Mouse (Mus musculus): ENCODE results near the gene Cckbr. TPM values are rescaled to one million over a fixed set of nuclear protein-coding genes. Genes with fewer than 3 reads are reported as not detected.
A peak's percentile ranks its signal among the peaks of the same experiment; 100 is the strongest.

Gene Cckbr
- polyA plus RNA-seq, 1 experiment from 2014 or later = 3.6 TPM

GRCm38 (mm10) chr7:105487104-105487876 lies 61.8 kb downstream of the Cckbr start:
- Histone ChIP-seq H3K4me2 (replicated peaks; ENCODE audit: low read depth) (no peak overlapping the region), H3K4me1 (replicated peaks; ENCODE audit: control insufficient read depth, insufficient read depth) (no peaks in the 10 kb centered on the region), H3K36me3 (ENCODE audit: control insufficient read depth, insufficient read depth, low read length) (no peaks in the 10 kb centered on the region), H3K4me3 (ENCODE audit: low read depth, low read length) (no peak overlapping the region), H3K27ac (replicated peaks) (no peak overlapping the region), H3K9me3 (ENCODE audit: control insufficient read depth, low read length) (no peaks in the 10 kb centered on the region), H3K27me3 (ENCODE audit: control insufficient read depth, insufficient read depth, low read length) (no peaks in the 10 kb centered on the region), H3K9ac (ENCODE audit: low read length) (no peak overlapping the region)
- 68% methylated on average over 6 of the region's 6 CpGs for WGBS
- no peak for TF ChIP-seq EP300 (optimal IDR thresholded peaks at IDR 0.05)
- no peak for TF ChIP-seq CTCF (IDR thresholded peaks at IDR 0.05; ENCODE audit: low read depth)
- no peak for DNase-seq (ENCODE audit: low spot score)
- no peak for ATAC-seq (ENCODE audit: low FRiP score, low TSS enrichment)

GRCm38 (mm10) chr7:105497881-105498280 lies 72.3 kb downstream of the Cckbr start:
- Histone ChIP-seq H3K4me3 (ENCODE audit: low read depth, low read length) (no peak overlapping the region), H3K9me3 (ENCODE audit: control insufficient read depth, low read length) (no peaks in the 10 kb centered on the region), H3K27me3 (ENCODE audit: control insufficient read depth, insufficient read depth, low read length) (no peaks in the 10 kb centered on the region), H3K4me1 (replicated peaks; ENCODE audit: control insufficient read depth, insufficient read depth) (no peaks in the 10 kb centered on the region), H3K27ac (replicated peaks) (no peak overlapping the region), H3K9ac (ENCODE audit: low read length) (no peak overlapping the region), H3K36me3 (ENCODE audit: control insufficient read depth, insufficient read depth, low read length) (no peaks in the 10 kb centered on the region), H3K4me2 (replicated peaks; ENCODE audit: low read depth) (no peak overlapping the region)
- WGBS = 77% methylated on average over 3 of the region's 3 CpGs
- ATAC-seq (ENCODE audit: low FRiP score, low TSS enrichment) (no peak), DNase-seq (ENCODE audit: low spot score) (no peak)
- TF ChIP-seq CTCF (IDR thresholded peaks at IDR 0.05; ENCODE audit: low read depth) (no peak), EP300 (optimal IDR thresholded peaks at IDR 0.05) (no peak)

GRCm38 (mm10) chr7:105498854-105499492 lies 73.4 kb downstream of the Cckbr start:
- TF ChIP-seq EP300 (optimal IDR thresholded peaks at IDR 0.05) (no peak), CTCF (IDR thresholded peaks at IDR 0.05; ENCODE audit: low read depth) (no peak)

GRCm38 (mm10) chr7:105499676-105500075 lies 74.1 kb downstream of the Cckbr start:
- ATAC-seq (ENCODE audit: low FRiP score, low TSS enrichment) = no peak
- H3K4me2 ChIP-seq (replicated peaks; ENCODE audit: low read depth) = no peak overlapping the region
- H3K36me3 ChIP-seq (ENCODE audit: control insufficient read depth, insufficient read depth, low read length) = no peaks in the 10 kb centered on the region
- no peak overlapping the region for H3K27ac ChIP-seq (replicated peaks)
- no peak overlapping the region for H3K4me3 ChIP-seq (ENCODE audit: low read depth, low read length)
- H3K27me3 ChIP-seq (ENCODE audit: control insufficient read depth, insufficient read depth, low read length) = no peaks in the 10 kb centered on the region
- H3K9me3 ChIP-seq (ENCODE audit: control insufficient read depth, low read length) = no peaks in the 10 kb centered on the region
- 82% methylated on average over 1 of the region's 1 CpGs for WGBS
- no peak overlapping the region for H3K9ac ChIP-seq (ENCODE audit: low read length)
- TF ChIP-seq EP300 (optimal IDR thresholded peaks at IDR 0.05) = no peak
- no peak for TF ChIP-seq CTCF (IDR thresholded peaks at IDR 0.05; ENCODE audit: low read depth)
- no peaks in the 10 kb centered on the region for H3K4me1 ChIP-seq (replicated peaks; ENCODE audit: control insufficient read depth, insufficient read depth)
- DNase-seq (ENCODE audit: low spot score) = no peak

More at GRCm38 (mm10) chr7:105498854-105499492, 73.4 kb downstream of the Cckbr start:
- no peak overlapping the region for H3K9ac ChIP-seq (ENCODE audit: low read length)
- no peaks in the 10 kb centered on the region for H3K27me3 ChIP-seq (ENCODE audit: control insufficient read depth, insufficient read depth, low read length)
- H3K4me3 ChIP-seq (ENCODE audit: low read depth, low read length) = no peak overlapping the region
- ATAC-seq (ENCODE audit: low FRiP score, low TSS enrichment) = 0 out of 2 replicates have a peak, but pooled peaks have one; percentile 47
- H3K4me1 ChIP-seq (replicated peaks; ENCODE audit: control insufficient read depth, insufficient read depth) = no peaks in the 10 kb centered on the region
- H3K4me2 ChIP-seq (replicated peaks; ENCODE audit: low read depth) = no peak overlapping the region
- 44% methylated on average over 10 of the region's 10 CpGs for WGBS
- no peak for DNase-seq (ENCODE audit: low spot score)
- H3K36me3 ChIP-seq (ENCODE audit: control insufficient read depth, insufficient read depth, low read length) = no peaks in the 10 kb centered on the region
- 0 out of 2 replicates have a peak overlapping the region, but pooled peaks have one; percentile 4 for H3K27ac ChIP-seq (replicated peaks)
- no peaks in the 10 kb centered on the region for H3K9me3 ChIP-seq (ENCODE audit: control insufficient read depth, low read length)

GRCm38 (mm10) chr7:105501984-105502383 lies 76.5 kb downstream of the Cckbr start:
- H3K4me2 ChIP-seq (replicated peaks; ENCODE audit: low read depth) = no peak overlapping the region
- peak; percentile 42; the same call in 1 of the 2 replicates for ATAC-seq (ENCODE audit: low FRiP score, low TSS enrichment)
- no peaks in the 10 kb centered on the region for H3K27me3 ChIP-seq (ENCODE audit: control insufficient read depth, insufficient read depth, low read length)
- H3K9ac ChIP-seq (ENCODE audit: low read length) = no peak overlapping the region
- TF ChIP-seq CTCF (IDR thresholded peaks at IDR 0.05; ENCODE audit: low read depth) = no peak
- no peak for TF ChIP-seq EP300 (optimal IDR thresholded peaks at IDR 0.05)
- H3K27ac ChIP-seq (replicated peaks) = no peak overlapping the region
- no peaks in the 10 kb centered on the region for H3K4me1 ChIP-seq (replicated peaks; ENCODE audit: control insufficient read depth, insufficient read depth)
- H3K4me3 ChIP-seq (ENCODE audit: low read depth, low read length) = no peak overlapping the region
- no peak for DNase-seq (ENCODE audit: low spot score)
- H3K9me3 ChIP-seq (ENCODE audit: control insufficient read depth, low read length) = no peaks in the 10 kb centered on the region
- 32% methylated on average over 4 of the region's 4 CpGs for WGBS
- H3K36me3 ChIP-seq (ENCODE audit: control insufficient read depth, insufficient read depth, low read length) = no peaks in the 10 kb centered on the region

- Histone ChIP-seq H3K9ac (ENCODE audit: low read length) (no peak overlapping the region), H3K36me3 (ENCODE audit: control insufficient read depth, insufficient read depth, low read length) (no peaks in the 10 kb centered on the region), H3K27ac (replicated peaks) (no peak overlapping the region), H3K4me3 (ENCODE audit: low read depth, low read length) (no peak overlapping the region), H3K9me3 (ENCODE audit: control insufficient read depth, low read length) (no peaks in the 10 kb centered on the region), H3K27me3 (ENCODE audit: control insufficient read depth, insufficient read depth, low read length) (no peaks in the 10 kb centered on the region), H3K4me2 (replicated peaks; ENCODE audit: low read depth) (no peak overlapping the region), H3K4me1 (replicated peaks; ENCODE audit: control insufficient read depth, insufficient read depth) (no peaks in the 10 kb centered on the region)
- DNase-seq (ENCODE audit: low spot score) (no peak), ATAC-seq (ENCODE audit: low FRiP score, low TSS enrichment) (no peak)
- WGBS = 61% methylated on average over 4 of the region's 4 CpGs
- no peak for TF ChIP-seq EP300 (optimal IDR thresholded peaks at IDR 0.05)
- TF ChIP-seq CTCF (IDR thresholded peaks at IDR 0.05; ENCODE audit: low read depth) = no peak
Observed at GRCm38 (mm10) chr7:105507257-105507656, 81.7 kb downstream of the Cckbr start.

All from stomach, postnatal 0 days (tissue).